Mouse (Mus musculus) CH12.LX (cell line): ENCODE data around the gene Arhgap21.

Experiments
- BHLHE40 ChIP-seq: IDR thresholded peaks from 2 replicates; pipeline ENCODE4 v1.6.1; 2011; ENCODE audit warnings: mild to moderate bottlenecking, low read depth, low read length, improper control_type of control experiment
- CHD1 ChIP-seq: IDR thresholded peaks from 2 replicates; pipeline ENCODE4 v1.6.1; 2012; ENCODE audit warnings: low read depth, low read length, improper control_type of control experiment, inconsistent platforms
- CHD2 ChIP-seq: IDR thresholded peaks from 2 replicates; pipeline ENCODE4 v1.6.1; 2011; ENCODE audit warnings: low read length, improper control_type of control experiment
- CTCF ChIP-seq, 2 experiments: IDR thresholded peaks in 1 of 2; conservative IDR thresholded peaks in 1 of 2; 2 replicates each; pipeline ENCODE4 v1.5.1; 2011 to 2012; ENCODE audit warnings: low read depth in 2 of 2, low read length in 2 of 2, improper control_type of control experiment in 1 of 2, inconsistent platforms in 1 of 2, mild to moderate bottlenecking in 1 of 2, moderate library complexity in 1 of 2
- KAT2A ChIP-seq: IDR thresholded peaks from 2 replicates; pipeline ENCODE4 v1.6.1; 2012; ENCODE audit warnings: low read length, improper control_type of control experiment, inconsistent platforms; ENCODE audit not compliant: insufficient replicate concordance
- MYC ChIP-seq: IDR thresholded peaks from 2 replicates; pipeline ENCODE4 v1.6.1; 2011; ENCODE audit warnings: low read depth, mild to moderate bottlenecking, improper control_type of control experiment, low read length
- POLR2A ChIP-seq: IDR thresholded peaks from 2 replicates; pipeline ENCODE4 v1.6.1; 2011; ENCODE audit warnings: low read depth, mild to moderate bottlenecking, improper control_type of control experiment, low read length
- POLR2AphosphoS2 ChIP-seq: IDR thresholded peaks from 2 replicates; pipeline ENCODE4 v1.6.1; 2011; ENCODE audit warnings: low read depth, low read length, improper control_type of control experiment
- TCF12 ChIP-seq: IDR thresholded peaks from 2 replicates; pipeline ENCODE4 v1.6.1; 2014; ENCODE audit warnings: low read depth, mild to moderate bottlenecking, inconsistent platforms, low read length, improper control_type of control experiment
- USF2 ChIP-seq: conservative IDR thresholded peaks from 2 replicates; pipeline ENCODE4 v1.6.1; 2011; ENCODE audit warnings: low read depth, low read length, improper control_type of control experiment
- ZNF384 ChIP-seq: IDR thresholded peaks from 2 replicates; pipeline ENCODE4 v1.6.1; 2012; ENCODE audit warnings: low read depth, low read length, improper control_type of control experiment, inconsistent platforms

DNA sequence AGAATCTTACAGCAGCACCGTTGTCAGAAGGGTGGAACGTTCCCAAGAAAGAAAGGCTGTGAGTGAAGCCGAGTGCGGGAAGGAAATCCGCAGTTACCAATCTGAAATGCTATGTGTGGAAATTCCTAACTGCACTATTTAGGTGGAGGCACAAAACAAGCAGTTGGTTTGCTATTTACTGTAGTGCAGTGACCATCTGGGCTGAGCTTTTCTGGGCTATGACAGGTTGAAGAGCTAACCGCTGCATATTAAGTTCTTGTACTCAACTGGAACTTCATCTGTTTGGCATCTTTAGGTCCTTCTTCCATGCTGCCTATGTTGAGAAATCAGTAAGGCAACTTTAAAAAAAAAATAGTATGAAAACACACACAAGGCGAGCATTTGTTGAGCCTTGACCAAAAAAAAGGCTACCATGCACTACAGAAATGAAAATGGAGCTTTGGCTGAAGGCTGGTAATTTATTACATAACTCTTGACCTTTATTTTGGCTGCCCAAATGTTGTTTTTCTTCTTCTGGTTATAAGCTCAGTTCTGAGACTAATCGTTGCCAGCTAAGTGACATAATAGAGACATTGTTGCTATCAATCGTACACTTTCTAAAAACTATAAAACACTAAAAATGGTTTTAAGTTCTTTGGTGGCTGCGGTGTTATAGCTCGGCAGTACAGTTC, 56.2 kb downstream of the Arhgap21 start:
- TF ChIP-seq USF2 = no peak
- no peak for TF ChIP-seq BHLHE40
- no peak for TF ChIP-seq CHD1
- TF ChIP-seq POLR2A = no peak
- TF ChIP-seq ZNF384 = no peak
- no peak for TF ChIP-seq POLR2AphosphoS2
- no peak for TF ChIP-seq CTCF (conservative IDR thresholded peaks at IDR 0.05 in 1 of 2, IDR thresholded peaks at IDR 0.05 in 1 of 2; ENCODE audit: low read depth in 2 of 2, low read length in 2 of 2)
- TF ChIP-seq TCF12 = no peak
- TF ChIP-seq MYC = no peak
- no peak for TF ChIP-seq KAT2A
- no peak for TF ChIP-seq CHD2
